Mouse (Mus musculus): ENCODE data around the gene Trappc12. TPM values are rescaled to one million over a fixed set of nuclear protein-coding genes. Genes with fewer than 3 reads are reported as not detected.

Trappc12 gene
- polyA plus RNA-seq (2014; fragmentation: Nextera tagmentation; extraction: Ambion mirVana) = 32.9 and 38.0 TPM in 2 replicates

- Histone ChIP-seq H3K27me3 (replicated peaks; ENCODE audit: control insufficient read depth, insufficient read depth, low read length) (no peaks in the 10 kb centered on the region), H3K9me3 (ENCODE audit: control insufficient read depth, low read length) (no peaks in the 10 kb centered on the region), H3K4me2 (ENCODE audit: low read depth, low read length) (peak within 1 kb of the TSS; percentile 94), H3K36me3 (ENCODE audit: control insufficient read depth, insufficient read depth, low read length) (peaks cover 14% of the 10 kb centered on the region; the same call in 1 of the 2 replicates), H3K9ac (ENCODE audit: low read depth, low read length) (peak within 1 kb of the TSS; percentile 82), H3K27ac (replicated peaks; ENCODE audit: low read depth, low read length) (peak within 1 kb of the TSS; percentile 77), H3K4me3 (ENCODE audit: low read depth, low read length) (peak within 1 kb of the TSS; percentile 80), H3K4me1 (ENCODE audit: control insufficient read depth, insufficient read depth, low read length) (peaks cover 5% of the 10 kb centered on the region)
- WGBS = 1% methylated on average over 39 of the region's 41 CpGs
- ATAC-seq (ENCODE audit: low read depth) (peak; percentile 94), DNase-seq (ENCODE audit: low spot score) (peak; percentile 97)
Observed at GRCm38 (mm10) chr12:28750021-28750633, at the start of gene Trappc12. Gene Trappc12, minus strand, starts transcription at chr12:28750472.

DNA sequence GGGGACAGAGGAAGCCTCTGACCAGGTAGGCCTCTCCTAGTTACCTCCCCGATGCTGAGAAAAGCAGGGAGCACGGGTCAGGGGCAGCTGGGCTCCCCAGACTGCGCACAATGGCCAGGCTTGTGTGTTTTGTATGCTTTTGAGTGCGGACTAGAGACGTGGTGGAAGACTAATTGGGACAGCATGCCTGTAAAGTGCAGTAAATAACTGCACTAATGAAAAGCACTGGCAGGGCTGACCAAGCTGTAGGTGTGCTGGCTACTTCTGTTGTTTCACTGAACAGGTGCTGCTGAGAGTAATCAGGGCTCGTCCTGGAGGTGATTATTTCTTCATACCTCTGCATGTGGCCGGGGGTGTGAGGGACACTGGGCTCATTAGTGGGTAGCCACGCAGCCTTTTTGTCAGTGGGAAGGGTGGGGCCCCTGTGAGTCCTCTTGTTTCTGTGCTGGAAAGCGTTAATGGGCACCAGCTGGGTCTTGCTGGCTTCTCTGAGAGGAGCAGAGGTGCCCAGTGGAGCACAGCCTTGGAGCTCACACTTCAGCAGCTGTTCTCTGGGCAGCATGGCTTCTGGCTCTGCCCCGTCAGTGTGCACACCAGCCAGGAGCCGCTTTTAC lies 49.6 kb upstream of the Trappc12 start:
- H3K4me2 ChIP-seq (ENCODE audit: low read depth, low read length) = no peak overlapping the region

DNA sequence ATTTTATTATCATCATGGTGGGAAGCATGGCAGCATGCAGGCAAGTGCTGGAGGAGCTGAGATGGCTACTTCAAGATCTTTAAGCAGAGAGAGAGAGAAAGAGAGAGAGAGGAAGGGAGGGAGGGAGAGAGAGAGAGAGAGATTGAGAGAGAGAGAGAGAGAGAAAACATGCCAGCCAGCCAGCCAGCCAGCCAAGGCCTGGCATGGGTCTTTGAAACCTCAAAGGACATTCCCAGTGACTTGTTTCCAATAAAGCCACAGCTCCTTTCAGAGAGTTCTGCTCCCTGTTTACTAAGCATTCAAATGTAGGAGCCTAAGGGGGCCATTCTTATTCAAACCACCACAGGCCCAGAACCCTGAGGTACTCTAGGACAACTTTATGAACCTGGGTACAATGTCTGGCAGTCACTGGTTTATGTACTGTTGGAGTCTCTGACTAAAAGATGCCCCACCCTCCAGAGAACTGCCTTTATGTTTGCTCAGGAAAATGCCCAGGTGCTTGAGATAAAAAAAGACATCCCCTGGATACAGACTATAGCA lies 46.7 kb upstream of the Trappc12 start:
- Histone ChIP-seq H3K4me3 (ENCODE audit: low read depth, low read length) (no peak overlapping the region), H3K4me2 (ENCODE audit: low read depth, low read length) (no peak overlapping the region), H3K9ac (ENCODE audit: low read depth, low read length) (no peak overlapping the region), H3K9me3 (ENCODE audit: control insufficient read depth, low read length) (no peaks in the 10 kb centered on the region), H3K4me1 (ENCODE audit: control insufficient read depth, insufficient read depth, low read length) (peaks cover 5% of the 10 kb centered on the region; the same call in 1 of the 2 replicates), H3K27ac (replicated peaks; ENCODE audit: low read depth, low read length) (no peak overlapping the region), H3K36me3 (ENCODE audit: control insufficient read depth, insufficient read depth, low read length) (no peaks in the 10 kb centered on the region), H3K27me3 (replicated peaks; ENCODE audit: control insufficient read depth, insufficient read depth, low read length) (no peaks in the 10 kb centered on the region)
- no peak for ATAC-seq (ENCODE audit: low read depth)
- DNase-seq (ENCODE audit: low spot score) = no peak

More for the DNA sequence above, 49.6 kb upstream of the Trappc12 start:
- Histone ChIP-seq H3K27me3 (replicated peaks; ENCODE audit: control insufficient read depth, insufficient read depth, low read length) (no peaks in the 10 kb centered on the region), H3K9ac (ENCODE audit: low read depth, low read length) (0 out of 2 replicates have a peak overlapping the region, but pooled peaks have one; percentile 2), H3K4me3 (ENCODE audit: low read depth, low read length) (no peak overlapping the region), H3K4me1 (ENCODE audit: control insufficient read depth, insufficient read depth, low read length) (peaks cover 5% of the 10 kb centered on the region; the same call in 1 of the 2 replicates), H3K9me3 (ENCODE audit: control insufficient read depth, low read length) (no peaks in the 10 kb centered on the region), H3K36me3 (ENCODE audit: control insufficient read depth, insufficient read depth, low read length) (no peaks in the 10 kb centered on the region), H3K27ac (replicated peaks; ENCODE audit: low read depth, low read length) (no peak overlapping the region)
- 32% methylated on average over 11 of the region's 11 CpGs for WGBS
- ATAC-seq (ENCODE audit: low read depth) (peak; percentile 60; the same call in 1 of the 2 replicates), DNase-seq (ENCODE audit: low spot score) (no peak)

DNA sequence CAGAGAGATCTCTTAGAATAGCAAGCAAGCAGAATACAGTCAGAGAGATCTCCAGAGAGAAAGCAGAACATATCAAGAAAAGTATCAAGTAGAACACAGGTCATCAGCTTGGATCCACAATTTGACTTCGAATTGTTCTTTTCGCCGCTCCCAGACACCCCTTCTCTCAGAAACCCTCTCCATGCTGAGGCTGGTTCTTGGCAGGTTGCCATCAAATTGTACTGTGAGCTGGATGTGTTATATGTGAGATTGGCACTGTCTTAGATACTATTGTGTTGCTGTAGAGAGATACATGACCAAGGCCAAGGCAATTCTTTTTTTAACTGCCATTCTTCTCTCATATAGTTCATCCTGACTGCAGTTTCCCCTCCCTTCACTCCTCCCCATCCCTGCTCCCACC lies 44.8 kb upstream of the Trappc12 start:
- H3K4me2 ChIP-seq (ENCODE audit: low read depth, low read length) = no peak overlapping the region
- no peak overlapping the region for H3K27ac ChIP-seq (replicated peaks; ENCODE audit: low read depth, low read length)
- no peak overlapping the region for H3K9ac ChIP-seq (ENCODE audit: low read depth, low read length)
- 79% methylated on average over 3 of the region's 3 CpGs for WGBS
- H3K9me3 ChIP-seq (ENCODE audit: control insufficient read depth, low read length) = no peaks in the 10 kb centered on the region
- no peak for ATAC-seq (ENCODE audit: low read depth)
- no peak for DNase-seq (ENCODE audit: low spot score)
- H3K27me3 ChIP-seq (replicated peaks; ENCODE audit: control insufficient read depth, insufficient read depth, low read length) = no peaks in the 10 kb centered on the region
- peaks cover 2% of the 10 kb centered on the region; the same call in 1 of the 2 replicates for H3K4me1 ChIP-seq (ENCODE audit: control insufficient read depth, insufficient read depth, low read length)
- H3K36me3 ChIP-seq (ENCODE audit: control insufficient read depth, insufficient read depth, low read length) = no peaks in the 10 kb centered on the region
- H3K4me3 ChIP-seq (ENCODE audit: low read depth, low read length) = no peak overlapping the region

DNA sequence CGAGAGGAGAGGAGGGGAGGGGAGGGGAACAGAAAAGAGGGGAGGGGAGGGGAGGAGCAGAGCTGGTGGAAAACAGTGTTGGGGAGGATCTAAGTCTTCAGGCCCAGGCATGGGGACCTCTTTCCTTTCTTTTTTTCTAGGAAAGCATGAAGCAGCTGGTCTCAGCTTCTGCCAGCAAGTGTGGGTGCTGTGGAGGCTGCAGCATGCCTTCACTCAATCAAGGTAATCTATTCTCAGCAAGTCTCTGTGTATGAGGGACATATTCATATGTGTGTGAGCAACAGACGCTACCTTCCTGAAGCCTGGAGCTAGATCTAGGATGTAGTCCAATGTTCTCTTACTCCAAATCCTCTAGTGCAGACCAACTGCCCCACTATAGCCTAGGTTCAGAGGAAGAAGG lies 43.4 kb upstream of the Trappc12 start:
- Histone ChIP-seq H3K4me2 (ENCODE audit: low read depth, low read length) (no peak overlapping the region), H3K9me3 (ENCODE audit: control insufficient read depth, low read length) (no peaks in the 10 kb centered on the region), H3K27me3 (replicated peaks; ENCODE audit: control insufficient read depth, insufficient read depth, low read length) (no peaks in the 10 kb centered on the region), H3K9ac (ENCODE audit: low read depth, low read length) (no peak overlapping the region), H3K36me3 (ENCODE audit: control insufficient read depth, insufficient read depth, low read length) (no peaks in the 10 kb centered on the region), H3K4me3 (ENCODE audit: low read depth, low read length) (no peak overlapping the region), H3K4me1 (ENCODE audit: control insufficient read depth, insufficient read depth, low read length) (no peaks in the 10 kb centered on the region), H3K27ac (replicated peaks; ENCODE audit: low read depth, low read length) (no peak overlapping the region)
- DNase-seq (ENCODE audit: low spot score) (no peak), ATAC-seq (ENCODE audit: low read depth) (no peak)
- WGBS = 51% methylated on average over 2 of the region's 2 CpGs

GRCm38 (mm10) chr12:28792613-28793012 lies 42.3 kb upstream of the Trappc12 start:
- H3K9ac ChIP-seq (ENCODE audit: low read depth, low read length) = no peak overlapping the region
- H3K4me2 ChIP-seq (ENCODE audit: low read depth, low read length) = no peak overlapping the region
- ATAC-seq (ENCODE audit: low read depth) = no peak
- H3K27me3 ChIP-seq (replicated peaks; ENCODE audit: control insufficient read depth, insufficient read depth, low read length) = no peaks in the 10 kb centered on the region
- H3K9me3 ChIP-seq (ENCODE audit: control insufficient read depth, low read length) = no peaks in the 10 kb centered on the region
- 71% methylated on average over 3 of the region's 3 CpGs for WGBS
- no peaks in the 10 kb centered on the region for H3K4me1 ChIP-seq (ENCODE audit: control insufficient read depth, insufficient read depth, low read length)
- H3K36me3 ChIP-seq (ENCODE audit: control insufficient read depth, insufficient read depth, low read length) = no peaks in the 10 kb centered on the region
- no peak for DNase-seq (ENCODE audit: low spot score)
- H3K4me3 ChIP-seq (ENCODE audit: low read depth, low read length) = no peak overlapping the region
- H3K27ac ChIP-seq (replicated peaks; ENCODE audit: low read depth, low read length) = no peak overlapping the region

GRCm38 (mm10) chr12:28786310-28786709 lies 36.0 kb upstream of the Trappc12 start:
- no peak for DNase-seq (ENCODE audit: low spot score)
- Histone ChIP-seq H3K4me3 (ENCODE audit: low read depth, low read length) (no peak overlapping the region), H3K9me3 (ENCODE audit: control insufficient read depth, low read length) (no peaks in the 10 kb centered on the region), H3K9ac (ENCODE audit: low read depth, low read length) (no peak overlapping the region), H3K36me3 (ENCODE audit: control insufficient read depth, insufficient read depth, low read length) (no peaks in the 10 kb centered on the region), H3K4me1 (ENCODE audit: control insufficient read depth, insufficient read depth, low read length) (peaks cover 6% of the 10 kb centered on the region; the same call in 1 of the 2 replicates), H3K27ac (replicated peaks; ENCODE audit: low read depth, low read length) (no peak overlapping the region), H3K4me2 (ENCODE audit: low read depth, low read length) (no peak overlapping the region), H3K27me3 (replicated peaks; ENCODE audit: control insufficient read depth, insufficient read depth, low read length) (no peaks in the 10 kb centered on the region)
- WGBS = 93% methylated on average over 6 of the region's 6 CpGs
- no peak for ATAC-seq (ENCODE audit: low read depth)

DNA sequence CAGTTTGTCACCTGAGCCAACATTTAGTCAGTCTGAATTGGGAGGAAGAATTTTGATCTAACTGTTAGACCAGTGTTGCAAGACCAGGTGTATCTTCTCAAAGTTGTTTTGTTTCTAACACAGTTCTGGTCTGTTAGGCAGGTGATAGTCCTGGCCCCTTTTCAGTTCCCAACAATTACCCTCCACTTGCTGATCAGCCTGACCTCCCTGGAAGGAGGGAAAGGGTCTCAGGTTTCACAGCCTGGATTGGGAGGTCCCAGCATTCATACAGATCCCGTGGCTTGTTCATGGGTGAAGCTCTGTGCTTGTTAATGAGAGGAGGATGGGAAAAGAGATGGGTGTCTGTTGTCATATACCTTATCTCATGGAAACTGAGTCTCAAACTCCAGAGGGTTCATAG lies 35.0 kb upstream of the Trappc12 start:
- ATAC-seq (ENCODE audit: low read depth) = peak; percentile 65; the same call in 1 of the 2 replicates

More for the DNA sequence above, 35.0 kb upstream of the Trappc12 start:
- no peaks in the 10 kb centered on the region for H3K27me3 ChIP-seq (replicated peaks; ENCODE audit: control insufficient read depth, insufficient read depth, low read length)
- H3K36me3 ChIP-seq (ENCODE audit: control insufficient read depth, insufficient read depth, low read length) = no peaks in the 10 kb centered on the region
- H3K4me2 ChIP-seq (ENCODE audit: low read depth, low read length) = no peak overlapping the region
- H3K4me3 ChIP-seq (ENCODE audit: low read depth, low read length) = no peak overlapping the region
- no peak overlapping the region for H3K9ac ChIP-seq (ENCODE audit: low read depth, low read length)
- peaks cover 6% of the 10 kb centered on the region; the same call in 1 of the 2 replicates for H3K4me1 ChIP-seq (ENCODE audit: control insufficient read depth, insufficient read depth, low read length)
- WGBS = 0% methylated on average over 1 of the region's 1 CpGs
- no peaks in the 10 kb centered on the region for H3K9me3 ChIP-seq (ENCODE audit: control insufficient read depth, low read length)
- peak; percentile 44 for DNase-seq (ENCODE audit: low spot score)
- H3K27ac ChIP-seq (replicated peaks; ENCODE audit: low read depth, low read length) = no peak overlapping the region
